Mouse (Mus musculus) urinary bladder, postnatal 0 days (tissue): ENCODE results near the gene Ifna11. TPM values are rescaled to one million over a fixed set of nuclear protein-coding genes. Genes with fewer than 3 reads are reported as not detected.

Experiments used
- polyA plus RNA-seq: library from polyadenylated mRNA; unstranded; fragments of >200 nt; fragmentation: Nextera tagmentation; extraction: Ambion mirVana; gene quantifications from 2 replicates; pipeline ENCODE4 v1.2.1, GENCODE M21; 2015

Ifna11 gene
- not detected in 2 replicates for polyA plus RNA-seq

DNA sequence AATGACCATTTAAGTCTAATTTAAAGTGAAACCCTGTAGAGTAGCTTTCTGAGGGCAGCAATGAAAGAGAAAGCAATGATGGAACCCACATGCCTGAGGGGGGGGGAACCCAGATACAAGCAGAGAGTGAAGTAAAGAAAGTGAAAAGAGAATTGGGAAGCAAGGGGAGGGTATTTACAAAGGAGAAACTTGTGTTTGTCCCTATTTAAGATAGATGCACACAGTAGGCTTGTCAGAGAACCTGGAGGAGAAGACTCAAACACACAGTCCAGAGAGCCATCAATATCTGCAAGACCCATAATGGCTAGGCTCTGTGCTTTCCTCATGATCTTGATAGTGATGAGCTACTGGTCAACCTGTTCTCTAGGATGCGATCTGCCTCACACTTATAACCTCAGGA, at the start of gene Ifna11:
Gene Ifna11, plus strand, starts transcription at position 301 of the 400 bp plus-strand sequence.

DNA sequence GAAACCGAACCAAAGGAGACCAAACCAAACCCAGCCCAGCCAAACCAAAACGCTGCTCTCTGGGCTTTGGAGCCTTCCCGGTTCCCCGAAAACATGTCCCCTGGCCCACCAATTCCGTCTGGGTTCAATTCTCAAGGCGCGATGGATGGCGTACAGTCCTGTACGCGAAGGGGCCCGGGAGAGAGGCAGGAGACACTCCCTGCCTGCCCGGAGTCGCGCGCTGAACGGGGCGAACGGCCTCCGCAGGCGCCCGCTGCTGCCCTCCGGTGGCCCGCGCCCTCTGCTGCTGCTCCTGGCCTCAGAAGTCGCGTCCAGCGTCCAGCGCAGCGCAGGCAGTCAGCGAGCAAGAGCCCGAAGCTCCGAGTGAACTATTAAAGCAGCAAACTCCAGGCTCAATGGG, 46.2 kb upstream of the Ifna11 start, which contains the start of gene Gm13290:
Gene Gm13290, plus strand, starts transcription at position 301 of the 400 bp plus-strand sequence.

DNA sequence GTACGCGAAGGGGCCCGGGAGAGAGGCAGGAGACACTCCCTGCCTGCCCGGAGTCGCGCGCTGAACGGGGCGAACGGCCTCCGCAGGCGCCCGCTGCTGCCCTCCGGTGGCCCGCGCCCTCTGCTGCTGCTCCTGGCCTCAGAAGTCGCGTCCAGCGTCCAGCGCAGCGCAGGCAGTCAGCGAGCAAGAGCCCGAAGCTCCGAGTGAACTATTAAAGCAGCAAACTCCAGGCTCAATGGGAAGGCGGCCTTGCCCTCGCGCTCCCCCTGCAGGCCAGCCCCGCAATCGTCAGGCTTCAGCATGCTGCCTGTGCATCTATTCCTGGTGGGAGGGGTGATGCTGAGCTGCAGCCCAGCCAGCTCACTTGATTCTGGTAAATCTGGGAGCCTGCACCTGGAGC, 43.1 kb upstream of the Ifna11 start, which contains the start of gene Gm13289:
Gene Gm13289, plus strand, starts transcription at position 301 of the 400 bp plus-strand sequence.

DNA sequence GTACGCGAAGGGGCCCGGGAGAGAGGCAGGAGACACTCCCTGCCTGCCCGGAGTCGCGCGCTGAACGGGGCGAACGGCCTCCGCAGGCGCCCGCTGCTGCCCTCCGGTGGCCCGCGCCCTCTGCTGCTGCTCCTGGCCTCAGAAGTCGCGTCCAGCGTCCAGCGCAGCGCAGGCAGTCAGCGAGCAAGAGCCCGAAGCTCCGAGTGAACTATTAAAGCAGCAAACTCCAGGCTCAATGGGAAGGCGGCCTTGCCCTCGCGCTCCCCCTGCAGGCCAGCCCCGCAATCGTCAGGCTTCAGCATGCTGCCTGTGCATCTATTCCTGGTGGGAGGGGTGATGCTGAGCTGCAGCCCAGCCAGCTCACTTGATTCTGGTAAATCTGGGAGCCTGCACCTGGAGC, 40.2 kb upstream of the Ifna11 start, which contains the start of gene Gm13272:
Gene Gm13272, plus strand, starts transcription at position 301 of the 400 bp plus-strand sequence.

DNA sequence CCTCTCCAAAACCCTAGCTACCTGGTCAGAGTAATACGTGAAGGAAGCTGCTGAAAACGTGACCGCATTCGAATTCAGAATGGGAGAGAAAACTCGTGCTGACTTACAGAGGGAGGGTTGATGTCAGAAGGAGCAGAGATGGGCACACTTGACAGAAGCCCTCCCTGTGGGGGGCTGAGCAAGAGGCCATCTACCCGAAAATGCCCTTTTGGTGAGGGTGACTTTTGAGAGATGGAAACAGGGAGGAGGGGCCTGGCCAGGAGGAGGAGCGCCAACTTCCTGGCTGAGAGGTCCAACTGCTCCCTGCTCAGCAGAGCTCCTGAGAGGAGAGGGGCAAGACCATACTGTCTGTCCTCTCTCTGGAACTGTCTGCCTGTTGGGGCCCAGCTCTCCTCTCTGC, 37.9 kb upstream of the Ifna11 start, which contains the start of gene Ifnz:
Gene Ifnz, plus strand, starts transcription at position 301 of the 400 bp plus-strand sequence.

DNA sequence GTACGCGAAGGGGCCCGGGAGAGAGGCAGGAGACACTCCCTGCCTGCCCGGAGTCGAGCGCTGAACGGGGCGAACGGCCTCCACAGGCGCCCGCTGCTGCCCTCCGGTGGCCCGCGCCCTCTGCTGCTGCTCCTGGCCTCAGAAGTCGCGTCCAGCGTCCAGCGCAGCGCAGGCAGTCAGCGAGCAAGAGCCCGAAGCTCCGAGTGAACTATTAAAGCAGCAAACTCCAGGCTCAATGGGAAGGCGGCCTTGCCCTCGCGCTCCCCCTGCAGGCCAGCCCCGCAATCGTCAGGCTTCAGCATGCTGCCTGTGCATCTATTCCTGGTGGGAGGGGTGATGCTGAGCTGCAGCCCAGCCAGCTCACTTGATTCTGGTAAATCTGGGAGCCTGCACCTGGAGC, 34.4 kb upstream of the Ifna11 start, which contains the start of gene Gm13276:
Gene Gm13276, plus strand, starts transcription at position 301 of the 400 bp plus-strand sequence.

DNA sequence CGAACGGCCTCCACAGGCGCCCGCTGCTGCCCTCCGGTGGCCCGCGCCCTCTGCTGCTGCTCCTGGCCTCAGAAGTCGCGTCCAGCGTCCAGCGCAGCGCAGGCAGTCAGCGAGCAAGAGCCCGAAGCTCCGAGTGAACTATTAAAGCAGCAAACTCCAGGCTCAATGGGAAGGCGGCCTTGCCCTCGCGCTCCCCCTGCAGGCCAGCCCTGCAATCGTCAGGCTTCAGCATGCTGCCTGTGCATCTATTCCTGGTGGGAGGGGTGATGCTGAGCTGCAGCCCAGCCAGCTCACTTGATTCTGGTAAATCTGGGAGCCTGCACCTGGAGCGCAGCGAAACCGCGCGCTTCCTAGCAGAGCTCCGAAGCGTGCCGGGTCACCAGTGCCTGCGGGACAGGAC, 31.4 kb upstream of the Ifna11 start, which contains the start of gene Gm13277:
Gene Gm13277, plus strand, starts transcription at position 231 of the 400 bp plus-strand sequence.

DNA sequence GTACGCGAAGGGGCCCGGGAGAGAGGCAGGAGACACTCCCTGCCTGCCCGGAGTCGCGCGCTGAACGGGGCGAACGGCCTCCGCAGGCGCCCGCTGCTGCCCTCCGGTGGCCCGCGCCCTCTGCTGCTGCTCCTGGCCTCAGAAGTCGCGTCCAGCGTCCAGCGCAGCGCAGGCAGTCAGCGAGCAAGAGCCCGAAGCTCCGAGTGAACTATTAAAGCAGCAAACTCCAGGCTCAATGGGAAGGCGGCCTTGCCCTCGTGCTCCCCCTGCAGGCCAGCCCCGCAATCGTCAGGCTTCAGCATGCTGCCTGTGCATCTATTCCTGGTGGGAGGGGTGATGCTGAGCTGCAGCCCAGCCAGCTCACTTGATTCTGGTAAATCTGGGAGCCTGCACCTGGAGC, 28.5 kb upstream of the Ifna11 start, which contains the start of gene Gm13278:
Gene Gm13278, plus strand, starts transcription at position 301 of the 400 bp plus-strand sequence.

DNA sequence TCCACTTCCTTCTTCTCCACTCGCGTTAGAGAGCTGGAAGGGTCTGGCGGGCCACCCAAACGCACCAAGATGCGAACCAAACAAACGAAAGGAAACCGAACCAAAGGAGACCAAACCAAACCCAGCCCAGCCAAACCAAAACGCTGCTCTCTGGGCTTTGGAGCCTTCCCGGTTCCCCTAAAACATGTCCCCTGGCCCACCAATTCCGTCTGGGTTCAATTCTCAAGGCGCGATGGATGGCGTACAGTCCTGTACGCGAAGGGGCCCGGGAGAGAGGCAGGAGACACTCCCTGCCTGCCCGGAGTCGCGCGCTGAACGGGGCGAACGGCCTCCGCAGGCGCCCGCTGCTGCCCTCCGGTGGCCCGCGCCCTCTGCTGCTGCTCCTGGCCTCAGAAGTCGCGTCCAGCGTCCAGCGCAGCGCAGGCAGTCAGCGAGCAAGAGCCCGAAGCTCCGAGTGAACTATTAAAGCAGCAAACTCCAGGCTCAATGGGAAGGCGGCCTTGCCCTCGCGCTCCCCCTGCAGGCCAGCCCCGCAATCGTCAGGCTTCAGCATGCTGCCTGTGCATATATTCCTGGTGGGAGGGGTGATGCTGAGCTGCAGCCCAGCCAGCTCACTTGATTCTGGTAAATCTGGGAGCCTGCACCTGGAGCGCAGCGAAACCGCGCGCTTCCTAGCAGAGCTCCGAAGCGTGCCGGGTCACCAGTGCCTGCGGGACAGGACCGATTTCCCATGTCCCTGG, 25.7 kb upstream of the Ifna11 start, which contains the start of gene Gm13275:
Gene Gm13275, plus strand, starts transcription at position 552 of the 740 bp plus-strand sequence.

DNA sequence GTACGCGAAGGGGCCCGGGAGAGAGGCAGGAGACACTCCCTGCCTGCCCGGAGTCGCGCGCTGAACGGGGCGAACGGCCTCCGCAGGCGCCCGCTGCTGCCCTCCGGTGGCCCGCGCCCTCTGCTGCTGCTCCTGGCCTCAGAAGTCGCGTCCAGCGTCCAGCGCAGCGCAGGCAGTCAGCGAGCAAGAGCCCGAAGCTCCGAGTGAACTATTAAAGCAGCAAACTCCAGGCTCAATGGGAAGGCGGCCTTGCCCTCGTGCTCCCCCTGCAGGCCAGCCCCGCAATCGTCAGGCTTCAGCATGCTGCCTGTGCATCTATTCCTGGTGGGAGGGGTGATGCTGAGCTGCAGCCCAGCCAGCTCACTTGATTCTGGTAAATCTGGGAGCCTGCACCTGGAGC, 22.7 kb upstream of the Ifna11 start, which contains the start of gene Gm13279:
Gene Gm13279, plus strand, starts transcription at position 301 of the 400 bp plus-strand sequence.

DNA sequence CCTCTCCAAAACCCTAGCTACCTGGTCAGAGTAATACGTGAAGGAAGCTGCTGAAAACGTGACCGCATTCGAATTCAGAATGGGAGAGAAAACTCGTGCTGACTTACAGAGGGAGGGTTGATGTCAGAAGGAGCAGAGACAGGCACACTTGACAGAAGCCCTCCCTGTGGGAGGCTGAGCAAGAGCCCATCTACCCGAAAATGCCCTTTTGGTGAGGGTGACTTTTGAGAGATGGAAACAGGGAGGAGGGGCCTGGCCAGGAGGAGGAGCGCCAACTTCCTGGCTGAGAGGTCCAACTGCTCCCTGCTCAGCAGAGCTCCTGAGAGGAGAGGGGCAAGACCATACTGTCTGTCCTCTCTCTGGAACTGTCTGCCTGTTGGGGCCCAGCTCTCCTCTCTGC, 20.4 kb upstream of the Ifna11 start, which contains the start of gene Gm13285:
Gene Gm13285, plus strand, starts transcription at position 301 of the 400 bp plus-strand sequence.

DNA sequence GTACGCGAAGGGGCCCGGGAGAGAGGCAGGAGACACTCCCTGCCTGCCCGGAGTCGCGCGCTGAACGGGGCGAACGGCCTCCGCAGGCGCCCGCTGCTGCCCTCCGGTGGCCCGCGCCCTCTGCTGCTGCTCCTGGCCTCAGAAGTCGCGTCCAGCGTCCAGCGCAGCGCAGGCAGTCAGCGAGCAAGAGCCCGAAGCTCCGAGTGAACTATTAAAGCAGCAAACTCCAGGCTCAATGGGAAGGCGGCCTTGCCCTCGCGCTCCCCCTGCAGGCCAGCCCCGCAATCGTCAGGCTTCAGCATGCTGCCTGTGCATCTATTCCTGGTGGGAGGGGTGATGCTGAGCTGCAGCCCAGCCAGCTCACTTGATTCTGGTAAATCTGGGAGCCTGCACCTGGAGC, 16.8 kb upstream of the Ifna11 start, which contains the start of gene Gm13287:
Gene Gm13287, plus strand, starts transcription at position 301 of the 400 bp plus-strand sequence.

DNA sequence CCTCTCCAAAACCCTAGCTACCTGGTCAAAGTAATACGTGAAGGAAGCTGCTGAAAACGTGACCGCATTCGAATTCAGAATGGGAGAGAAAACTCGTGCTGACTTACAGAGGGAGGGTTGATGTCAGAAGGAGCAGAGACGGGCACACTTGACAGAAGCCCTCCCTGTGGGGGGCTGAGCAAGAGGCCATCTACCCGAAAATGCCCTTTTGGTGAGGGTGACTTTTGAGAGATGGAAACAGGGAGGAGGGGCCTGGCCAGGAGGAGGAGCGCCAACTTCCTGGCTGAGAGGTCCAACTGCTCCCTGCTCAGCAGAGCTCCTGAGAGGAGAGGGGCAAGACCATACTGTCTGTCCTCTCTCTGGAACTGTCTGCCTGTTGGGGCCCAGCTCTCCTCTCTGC, 14.5 kb upstream of the Ifna11 start, which contains the start of gene Gm13288:
Gene Gm13288, plus strand, starts transcription at position 301 of the 400 bp plus-strand sequence.

DNA sequence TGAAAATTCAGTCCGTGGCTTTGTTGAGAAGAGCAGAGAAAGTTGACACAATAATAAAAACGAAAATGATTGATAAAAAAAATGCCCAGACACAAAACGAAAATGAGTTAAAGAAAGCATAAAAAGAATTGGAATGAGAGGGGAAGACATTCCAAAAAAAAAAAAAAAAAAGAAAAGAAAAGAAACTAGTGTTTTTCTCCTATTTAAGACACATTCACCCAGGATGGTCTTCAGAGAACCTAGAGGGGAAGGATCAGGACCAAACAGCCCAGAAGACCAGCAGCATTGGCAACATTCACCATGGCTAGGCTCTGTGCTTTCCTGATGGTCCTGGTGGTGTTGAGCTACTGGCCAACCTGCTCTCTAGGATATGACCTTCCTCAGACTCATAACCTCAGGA, 3.8 kb upstream of the Ifna11 start, which contains the start of gene Ifna7:
Gene Ifna7, plus strand, starts transcription at position 301 of the 400 bp plus-strand sequence.

DNA sequence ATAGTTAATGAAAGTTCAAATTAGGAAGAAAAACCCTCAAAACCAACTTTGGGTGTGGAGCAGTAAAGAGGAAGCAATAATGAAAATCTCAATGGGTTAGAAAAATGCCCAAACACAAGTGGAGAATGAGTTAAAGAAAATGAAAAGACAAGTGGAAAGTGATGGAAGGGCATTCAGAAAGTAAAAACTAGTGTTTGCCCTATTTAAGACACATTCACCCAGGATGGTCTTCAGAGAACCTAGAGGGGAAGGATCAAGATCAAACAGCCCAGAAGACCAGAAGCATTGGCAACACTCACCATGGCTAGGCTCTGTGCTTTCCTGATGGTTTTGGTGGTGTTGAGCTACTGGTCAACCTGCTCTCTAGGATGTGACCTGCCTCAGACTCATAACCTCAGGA, 7.4 kb downstream of the Ifna11 start, which contains the start of gene Ifna6:
Gene Ifna6, plus strand, starts transcription at position 301 of the 400 bp plus-strand sequence.

DNA sequence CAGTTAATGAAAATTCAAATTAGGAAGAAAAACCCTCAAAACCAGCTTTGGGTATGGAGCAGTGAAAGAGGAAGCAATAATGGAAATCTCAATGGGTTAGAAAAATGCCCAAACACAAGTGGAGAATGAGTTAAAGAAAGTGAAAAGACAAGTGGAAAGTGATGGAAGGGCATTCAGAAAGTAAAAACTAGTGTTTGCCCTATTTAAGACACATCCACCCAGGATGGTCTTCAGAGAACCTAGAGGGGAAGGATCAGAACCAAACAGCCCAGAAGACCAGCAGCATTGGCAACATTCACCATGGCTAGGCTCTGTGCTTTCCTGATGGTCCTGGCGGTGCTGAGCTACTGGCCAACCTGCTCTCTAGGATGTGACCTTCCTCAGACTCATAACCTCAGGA, 15.5 kb downstream of the Ifna11 start, which contains the start of gene Ifna5:
Gene Ifna5, plus strand, starts transcription at position 301 of the 400 bp plus-strand sequence.

DNA sequence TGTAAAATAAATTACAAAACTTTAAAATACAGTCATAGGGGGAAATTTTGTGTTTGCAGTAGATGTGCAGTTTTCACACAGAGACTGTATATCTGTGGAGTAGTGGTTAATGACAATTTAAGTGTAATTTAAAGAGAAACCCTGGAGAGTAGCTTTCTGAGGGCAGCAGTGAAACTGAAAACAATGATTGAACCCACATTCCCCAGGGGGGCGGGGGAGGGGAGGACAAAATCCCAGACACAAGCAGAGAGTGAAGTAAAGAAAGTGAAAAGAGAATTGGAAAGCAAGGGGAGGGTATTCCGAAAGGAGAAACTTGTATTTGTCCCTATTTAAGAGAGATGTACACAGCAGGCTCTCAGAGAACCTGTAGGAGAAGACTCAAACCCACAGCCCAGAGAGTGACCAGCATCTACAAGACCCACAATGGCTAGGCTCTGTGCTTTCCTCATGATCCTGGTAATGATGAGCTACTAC, 21.7 kb downstream of the Ifna11 start, which contains the start of gene Ifna4:
Gene Ifna4, plus strand, starts transcription at position 424 of the 474 bp plus-strand sequence.

DNA sequence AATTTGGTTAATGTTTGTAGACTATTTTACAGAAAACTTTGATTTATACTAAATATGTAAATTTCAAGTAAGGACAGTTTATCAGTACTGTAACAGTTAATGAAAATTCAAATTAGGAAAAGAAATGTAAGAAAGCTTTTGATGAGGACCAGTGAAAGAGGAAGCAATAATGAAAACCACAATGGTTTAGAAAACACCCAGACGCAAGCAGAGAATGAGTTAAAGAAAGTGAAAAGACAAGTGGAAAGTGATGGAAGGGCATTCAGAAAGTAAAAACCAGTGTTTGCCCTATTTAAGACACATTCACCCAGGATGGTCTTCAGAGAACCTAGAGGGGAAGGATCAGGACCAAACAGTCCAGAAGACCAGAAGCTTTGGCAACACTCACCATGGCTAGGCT, 29.9 kb downstream of the Ifna11 start, which contains the start of gene Ifna1:
Gene Ifna1, plus strand, starts transcription at position 390 of the 400 bp plus-strand sequence.

